Mouse (Mus musculus) thymus, postnatal 10 days (tissue): ENCODE results near the gene Ambp.
A peak's percentile ranks its signal among the peaks of the same experiment; 100 is the strongest.

ENCODE experiments used
- DNase-seq, 2 experiments: peaks; one replicate each; pipeline ENCODE4 v3.0.0; 2021; ENCODE audit warnings: low spot score in 2 of 2

Ambp gene

DNA sequence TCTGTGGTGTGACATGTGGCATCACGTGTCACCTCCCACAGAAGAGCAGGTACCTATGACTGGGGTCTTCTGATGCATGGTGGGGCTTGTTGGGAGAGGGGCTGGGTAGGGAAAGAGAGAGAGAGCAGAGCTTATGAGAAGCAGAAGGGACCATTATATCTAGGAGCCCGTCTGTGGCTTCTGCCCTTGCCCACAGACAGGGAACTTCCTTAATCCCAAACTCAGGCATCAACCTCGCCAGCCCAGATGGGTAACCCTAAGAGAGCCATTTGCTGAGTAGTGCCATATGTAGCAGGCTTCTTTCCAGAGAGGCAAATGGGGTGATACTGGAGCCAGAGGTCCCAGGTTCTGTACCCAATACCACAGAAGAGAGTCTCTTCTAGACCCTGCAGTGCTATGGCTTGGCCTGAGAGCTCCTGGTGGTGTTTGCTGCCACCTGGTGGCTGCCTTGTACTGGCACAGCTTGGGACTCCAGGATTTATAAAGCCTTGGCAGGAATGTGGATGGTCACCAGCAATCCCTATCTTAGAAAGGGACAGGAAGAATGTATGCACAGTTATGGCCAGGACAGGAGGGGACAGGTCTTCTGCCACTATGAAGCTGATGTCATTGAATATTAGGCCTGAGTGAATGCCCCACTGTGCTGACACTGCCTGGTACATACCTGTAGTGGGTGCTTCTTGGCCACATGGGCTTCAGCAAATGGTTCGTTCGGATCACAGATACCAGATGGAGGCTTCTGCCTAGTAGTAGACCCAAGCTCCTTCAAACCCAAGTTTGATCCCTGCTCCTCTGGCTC lies 35.8 kb downstream of the Ambp start:
- peak; percentile 62 to 85 for DNase-seq

GRCm38 (mm10) chr4:63105651-63106050 lies 48.9 kb downstream of the Ambp start:
- DNase-seq: no peak

- DNase-seq: no peak
These were observed 52.6 kb downstream of the Ambp start for GRCm38 (mm10) chr4:63102025-63102424.

DNA sequence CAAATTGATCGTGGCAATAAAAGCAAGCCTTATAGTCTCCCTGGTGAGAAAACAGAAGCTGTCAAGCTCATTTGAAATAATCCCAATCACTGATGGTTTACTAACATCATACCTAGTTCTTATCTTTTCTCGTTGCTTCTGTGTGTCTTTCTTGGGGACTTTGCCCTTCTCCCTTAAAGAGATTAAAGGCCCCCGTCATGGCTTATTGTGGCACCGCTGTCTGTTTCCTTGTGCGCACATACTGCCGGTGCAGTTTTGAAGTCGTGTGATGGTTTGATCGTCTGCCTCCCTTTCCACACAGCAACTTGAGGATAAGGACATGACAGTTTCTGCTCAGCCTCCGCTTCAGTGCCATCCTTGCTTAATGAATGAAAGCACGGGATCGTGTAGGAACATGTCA lies 54.1 kb downstream of the Ambp start:
- no peak for DNase-seq

GRCm38 (mm10) chr4:63097603-63098002 lies 57.0 kb downstream of the Ambp start:
- DNase-seq: no peak
